Comparison of ENCODE assay signal across 7 mouse cellular contexts in genomic region chr3:145964018-145964387, GRCm38 (mm10). TPM values are rescaled to one million over a fixed set of nuclear protein-coding genes. Genes with fewer than 3 reads are reported as not detected.
DNase-seq lines count a peak whose midpoint lies in the region; ATAC-seq lines count a peak whose summit lies in the region.

No protein-coding gene starts in this region.

- no peaks in the 10 kb centered on the region for H3K36me3 ChIP-seq in forebrain, embryonic 12.5 days (replicated peaks)
- H3K36me3 ChIP-seq in intestine, embryonic 15.5 days = no peaks in the 10 kb centered on the region
- H3K36me3 ChIP-seq in macrophage (ENCODE audit: inconsistent target) = no peaks in the 10 kb centered on the region

- no peaks in the 10 kb centered on the region for H3K79me2 ChIP-seq in macrophage (ENCODE audit: inconsistent target)

- no peak for DNase-seq in left cerebral cortex, adult 18-20 months (ENCODE audit: low spot score in 2 of 2)
- no peak for DNase-seq in layer of hippocampus, postnatal 25 days (ENCODE audit: extremely low spot score in 1 of 2, low spot score in 1 of 2)
- DNase-seq in gastrocnemius, postnatal 10 days = no peak

- 14% methylated on average over 10 of the region's 10 CpGs for WGBS in forebrain, embryonic 12.5 days
- 30% methylated on average over 10 of the region's 10 CpGs for WGBS in intestine, embryonic 15.5 days
- 8% methylated on average over 10 of the region's 10 CpGs for WGBS in macrophage (ENCODE audit: missing documents)

- H3K9me3 ChIP-seq in forebrain, embryonic 12.5 days = no peaks in the 10 kb centered on the region
- H3K9me3 ChIP-seq in intestine, embryonic 15.5 days = no peaks in the 10 kb centered on the region

- peak; percentile 86 for ATAC-seq in common myeloid progenitor, adult 5-6 weeks (replicated peaks; ENCODE audit: low read depth, poor library complexity, severe bottlenecking)
- peak; percentile 55; the same call in 1 of the 2 replicates for ATAC-seq in forebrain, embryonic 12.5 days (ENCODE audit: low FRiP score)
- peak; percentile 91 for ATAC-seq in intestine, embryonic 15.5 days

- peaks cover 18% of the 10 kb centered on the region for H3K4me1 ChIP-seq in forebrain, embryonic 12.5 days
- peaks cover 17% of the 10 kb centered on the region for H3K4me1 ChIP-seq in intestine, embryonic 15.5 days (replicated peaks)

- peak overlapping the region; percentile 16 for H3K4me3 ChIP-seq in forebrain, embryonic 12.5 days (replicated peaks)
- no peak overlapping the region for H3K4me3 ChIP-seq in intestine, embryonic 15.5 days (replicated peaks)
- no peak overlapping the region for H3K4me3 ChIP-seq in macrophage (ENCODE audit: inconsistent target)

- peak overlapping the region; percentile 45 for H3K4me2 ChIP-seq in forebrain, embryonic 12.5 days
- peak overlapping the region; percentile 48 for H3K4me2 ChIP-seq in intestine, embryonic 15.5 days (replicated peaks)

- peaks cover 37% of the 10 kb centered on the region for H3K27me3 ChIP-seq in forebrain, embryonic 12.5 days
- H3K27me3 ChIP-seq in intestine, embryonic 15.5 days (replicated peaks) = no peaks in the 10 kb centered on the region

- no peak overlapping the region for H3K9ac ChIP-seq in forebrain, embryonic 12.5 days
- H3K9ac ChIP-seq in intestine, embryonic 15.5 days = no peak overlapping the region

- no peak overlapping the region for H3K27ac ChIP-seq in forebrain, embryonic 12.5 days
- peak overlapping the region; percentile 79 for H3K27ac ChIP-seq in intestine, embryonic 15.5 days
- H3K27ac ChIP-seq in macrophage = 0 out of 2 replicates have a peak overlapping the region, but pooled peaks have one; percentile 1

RNA-seq across cellular contexts. Expression of gene Syde2, which starts 23.7 kb away (rescaled TPM):
- total RNA-seq in common myeloid progenitor, adult 5-6 weeks (2017) = 11.8 and 14.1 TPM in 2 replicates
- 0.97 and 1.5 TPM in 2 replicates for polyA plus RNA-seq in forebrain, embryonic 12.5 days (2016; fragmentation: Nextera tagmentation; extraction: Ambion mirVana)
- 1.9 and 2.4 TPM in 2 replicates for polyA plus RNA-seq in intestine, embryonic 15.5 days (2015; fragmentation: Nextera tagmentation; extraction: Ambion mirVana)
- under 1 TPM in 5 of 26 experiments, not detected in 21; 0.24 to 0.41 (median 0.27) TPM for total RNA-seq in macrophage (2018; cell fraction: chromatin; rRNA removed)
- total RNA-seq in macrophage (2018; cell fraction: cytosol; rRNA removed) = under 1 TPM in 15 of 26 experiments, not detected in 11; 0.03 to 0.24 (median 0.09) TPM
- total RNA-seq in macrophage (2018; cell fraction: nucleus; rRNA removed) = under 1 TPM in 6 of 26 experiments, not detected in 20; 0.12 to 0.54 (median 0.24) TPM
- 0.04 to 0.16 TPM in 2 of 3 replicates, not detected in the other for polyA plus RNA-seq in macrophage (2018)
- 1 to 10 TPM; 2.6 TPM for total RNA-seq in left cerebral cortex, adult 18-20 months (2021)
- total RNA-seq in layer of hippocampus, postnatal 25 days (2021) = 1 to 10 TPM; 4.5 to 4.6 TPM
- 1 to 10 TPM; 2.5 to 2.6 TPM for total RNA-seq in gastrocnemius, postnatal 10 days (2021)

RNA-seq across cellular contexts. Expression of gene 2410004B18Rik, which starts 26.2 kb away (rescaled TPM):
- 17.0 and 36.4 TPM in 2 replicates for total RNA-seq in common myeloid progenitor, adult 5-6 weeks (2017)
- 63.0 and 64.4 TPM in 2 replicates for polyA plus RNA-seq in forebrain, embryonic 12.5 days (2016; fragmentation: Nextera tagmentation; extraction: Ambion mirVana)
- polyA plus RNA-seq in intestine, embryonic 15.5 days (2015; fragmentation: Nextera tagmentation; extraction: Ambion mirVana) = 48.9 and 55.7 TPM in 2 replicates
- total RNA-seq in macrophage (2018; cell fraction: chromatin; rRNA removed) = 10 to 100 TPM; 22.4 to 61.2 (median 43.9) TPM
- total RNA-seq in macrophage (2018; cell fraction: cytosol; rRNA removed) = 10 to 100 TPM; 19.7 to 28.8 (median 24.7) TPM
- total RNA-seq in macrophage (2018; cell fraction: nucleus; rRNA removed) = 10 to 100 TPM; 17.7 to 48.8 (median 33.7) TPM
- polyA plus RNA-seq in macrophage (2018) = 19.9 to 24.6 TPM (median 21.5 TPM) in 3 replicates
- 10 to 100 TPM; 38.6 to 38.9 TPM for total RNA-seq in left cerebral cortex, adult 18-20 months (2021)
- 10 to 100 TPM; 36.5 to 37.4 TPM for total RNA-seq in layer of hippocampus, postnatal 25 days (2021)
- total RNA-seq in gastrocnemius, postnatal 10 days (2021) = 10 to 100 TPM; 13.8 to 14.0 TPM

RNA-seq across cellular contexts. Expression of gene Bcl10, which starts 41.4 kb away (rescaled TPM):
- total RNA-seq in common myeloid progenitor, adult 5-6 weeks (2017) = 50.3 and 52.5 TPM in 2 replicates
- polyA plus RNA-seq in forebrain, embryonic 12.5 days (2016; fragmentation: Nextera tagmentation; extraction: Ambion mirVana) = 50.7 and 50.8 TPM in 2 replicates
- polyA plus RNA-seq in intestine, embryonic 15.5 days (2015; fragmentation: Nextera tagmentation; extraction: Ambion mirVana) = 48.6 and 51.1 TPM in 2 replicates
- 100 to 1,000 TPM in 10 of 26 experiments, 10 to 100 TPM in 16; 44.5 to 169 (median 88.3) TPM for total RNA-seq in macrophage (2018; cell fraction: chromatin; rRNA removed)
- total RNA-seq in macrophage (2018; cell fraction: cytosol; rRNA removed) = 100 to 1,000 TPM in 9 of 26 experiments, 10 to 100 TPM in 17; 49.5 to 160 (median 77.9) TPM
- 100 to 1,000 TPM in 16 of 26 experiments, 10 to 100 TPM in 10; 51.8 to 181 (median 111) TPM for total RNA-seq in macrophage (2018; cell fraction: nucleus; rRNA removed)
- polyA plus RNA-seq in macrophage (2018) = 33.7 to 72.6 TPM (median 47.5 TPM) in 3 replicates
- 10 to 100 TPM; 13.2 to 15.0 TPM for total RNA-seq in left cerebral cortex, adult 18-20 months (2021)
- total RNA-seq in layer of hippocampus, postnatal 25 days (2021) = 10 to 100 TPM; 12.7 TPM
- total RNA-seq in gastrocnemius, postnatal 10 days (2021) = 10 to 100 TPM; 17.3 to 17.4 TPM
